Mouse (Mus musculus): ENCODE results near the gene Dync1li2. TPM values are rescaled to one million over a fixed set of nuclear protein-coding genes. Genes with fewer than 3 reads are reported as not detected.
A peak's percentile ranks its signal among the peaks of the same experiment; 100 is the strongest.

Dync1li2 gene
- total and polyA plus RNA-seq, 3 experiments, result 12.7 to 22.8 (median 14.3) TPM

- no peaks in the 10 kb centered on the region for H3K79me2 ChIP-seq (replicated peaks; ENCODE audit: control insufficient read depth, extremely low read depth, insufficient read depth, poor library complexity, severe bottlenecking)
- TF ChIP-seq ETS1 (conservative IDR thresholded peaks at IDR 0.05; ENCODE audit: low read depth, low read length) (no peak), USF1 (IDR thresholded peaks at IDR 0.05; ENCODE audit: low read depth, low read length) (no peak), KAT2A (IDR thresholded peaks at IDR 0.05; ENCODE audit: insufficient replicate concordance, low read length) (no peak), CTCF (conservative IDR thresholded peaks at IDR 0.05 in 1 of 2, IDR thresholded peaks at IDR 0.05 in 1 of 2; ENCODE audit: low read depth in 2 of 2, low read length in 2 of 2) (no peak)
- H3K9ac ChIP-seq (ENCODE audit: insufficient read depth, low read depth), result no peak overlapping the region
- peaks cover 2 to 6% of the 10 kb centered on the region in 2 experiments for H3K4me1 ChIP-seq (ENCODE audit: control insufficient read depth in 1 of 2, insufficient read depth in 2 of 2)
- H3K36me3 ChIP-seq (replicated peaks in 1 of 2; ENCODE audit: control insufficient read depth in 1 of 2, insufficient read depth in 1 of 2, low read length in 1 of 2), result no peaks in the 10 kb centered on the region
- H3K27me3 ChIP-seq (replicated peaks), result peaks cover 12% of the 10 kb centered on the region
- no peak overlapping the region for H3K27ac ChIP-seq (ENCODE audit: insufficient read depth, low read depth)
- no peak for DNase-seq (ENCODE audit: extremely low read depth)
- no peak overlapping the region for H3K4me2 ChIP-seq (ENCODE audit: insufficient read depth, low read depth, poor library complexity, severe bottlenecking)
- no peak overlapping the region for H3K4me3 ChIP-seq (replicated peaks in 1 of 3; ENCODE audit: low read depth in 2 of 3, low read length in 2 of 3, poor library complexity in 1 of 3)
- peaks cover 7% of the 10 kb centered on the region for H3K9me3 ChIP-seq (replicated peaks; ENCODE audit: low read length)
- dilution Hi-C loops (cut with MboI; ENCODE audit: extremely low pct_ligation_motif_present, extremely low pct_unique_long_range_greater_than_20kb, low sequenced_read_pairs) (no loop called here), in situ Hi-C loops (cut with MboI; ENCODE audit: low pct_ligation_motif_present, low pct_unique_long_range_greater_than_20kb, low sequenced_read_pairs) (loop anchor here (5.0 kb wide), 1 partner anchor 64 kb away; no protein-coding TSS in a partner anchor)
Observed at GRCm38 (mm10) chr8:104406340-104407128, 36.3 kb downstream of the Dync1li2 start.

- peaks cover 7% of the 10 kb centered on the region for H3K9me3 ChIP-seq (replicated peaks; ENCODE audit: low read length)
- H3K27me3 ChIP-seq (replicated peaks), result peaks cover 12% of the 10 kb centered on the region
- dilution Hi-C loops (cut with MboI; ENCODE audit: extremely low pct_ligation_motif_present, extremely low pct_unique_long_range_greater_than_20kb, low sequenced_read_pairs) (no loop called here), in situ Hi-C loops (cut with MboI; ENCODE audit: low pct_ligation_motif_present, low pct_unique_long_range_greater_than_20kb, low sequenced_read_pairs) (loop anchor here (5.0 kb wide), 1 partner anchor 63 kb away; no protein-coding TSS in a partner anchor)
- H3K9ac ChIP-seq (ENCODE audit: insufficient read depth, low read depth), result no peak overlapping the region
- H3K36me3 ChIP-seq (replicated peaks in 1 of 2; ENCODE audit: control insufficient read depth in 1 of 2, insufficient read depth in 1 of 2, low read length in 1 of 2), result no peaks in the 10 kb centered on the region
- H3K27ac ChIP-seq (ENCODE audit: insufficient read depth, low read depth), result no peak overlapping the region
- H3K4me2 ChIP-seq (ENCODE audit: insufficient read depth, low read depth, poor library complexity, severe bottlenecking), result no peak overlapping the region
- DNase-seq (ENCODE audit: extremely low read depth), result no peak
- H3K79me2 ChIP-seq (replicated peaks; ENCODE audit: control insufficient read depth, extremely low read depth, insufficient read depth, poor library complexity, severe bottlenecking), result no peaks in the 10 kb centered on the region
- TF ChIP-seq E2F4 (IDR thresholded peaks at IDR 0.05; ENCODE audit: insufficient replicate concordance, low read depth, low read length), result no peak
- TF ChIP-seq EP300 (IDR thresholded peaks at IDR 0.05; ENCODE audit: low read length), result no peak
- no peak for TF ChIP-seq POLR2AphosphoS2 (IDR thresholded peaks at IDR 0.05; ENCODE audit: low read depth, low read length)
- TF ChIP-seq ZKSCAN1 (IDR thresholded peaks at IDR 0.05; ENCODE audit: borderline replicate concordance, low read depth, low read length), result no peak
- TF ChIP-seq IRF4 (IDR thresholded peaks at IDR 0.05; ENCODE audit: low read depth, low read length), result no peak
- no peak for TF ChIP-seq KAT2A (IDR thresholded peaks at IDR 0.05; ENCODE audit: insufficient replicate concordance, low read length)
- no peak for TF ChIP-seq MAZ (IDR thresholded peaks at IDR 0.05; ENCODE audit: low read depth, low read length)
- no peak for TF ChIP-seq JUND (conservative IDR thresholded peaks at IDR 0.05; ENCODE audit: low read depth, low read length)
- TF ChIP-seq ZMIZ1 (IDR thresholded peaks at IDR 0.05; ENCODE audit: low read depth, low read length), result no peak
- no peak for TF ChIP-seq MYC (IDR thresholded peaks at IDR 0.05; ENCODE audit: low read depth, low read length)
- no peak for TF ChIP-seq RCOR1 (conservative IDR thresholded peaks at IDR 0.05; ENCODE audit: low read depth, low read length)
- no peak for TF ChIP-seq ELF1 (IDR thresholded peaks at IDR 0.05; ENCODE audit: low read depth, low read length)
- no peak for TF ChIP-seq USF1 (IDR thresholded peaks at IDR 0.05; ENCODE audit: low read depth, low read length)
- H3K4me3 ChIP-seq (replicated peaks in 1 of 3; ENCODE audit: low read depth in 2 of 3, low read length in 2 of 3, poor library complexity in 1 of 3), result peak overlapping the region in 1 of 3 experiments; percentile 31
- no peaks in the 10 kb centered on the region for H3K4me1 ChIP-seq (ENCODE audit: control insufficient read depth in 1 of 2, insufficient read depth in 2 of 2)
Observed at GRCm38 (mm10) chr8:104405430-104406187, 37.2 kb downstream of the Dync1li2 start.

Measured in CH12.LX (cell line).